Mouse (Mus musculus): ENCODE data around the gene Iqce. TPM values are rescaled to one million over a fixed set of nuclear protein-coding genes. Genes with fewer than 3 reads are reported as not detected.

Gene Iqce
- polyA plus RNA-seq, 1 experiment from 2014 or later, result 32.2 TPM

DNA sequence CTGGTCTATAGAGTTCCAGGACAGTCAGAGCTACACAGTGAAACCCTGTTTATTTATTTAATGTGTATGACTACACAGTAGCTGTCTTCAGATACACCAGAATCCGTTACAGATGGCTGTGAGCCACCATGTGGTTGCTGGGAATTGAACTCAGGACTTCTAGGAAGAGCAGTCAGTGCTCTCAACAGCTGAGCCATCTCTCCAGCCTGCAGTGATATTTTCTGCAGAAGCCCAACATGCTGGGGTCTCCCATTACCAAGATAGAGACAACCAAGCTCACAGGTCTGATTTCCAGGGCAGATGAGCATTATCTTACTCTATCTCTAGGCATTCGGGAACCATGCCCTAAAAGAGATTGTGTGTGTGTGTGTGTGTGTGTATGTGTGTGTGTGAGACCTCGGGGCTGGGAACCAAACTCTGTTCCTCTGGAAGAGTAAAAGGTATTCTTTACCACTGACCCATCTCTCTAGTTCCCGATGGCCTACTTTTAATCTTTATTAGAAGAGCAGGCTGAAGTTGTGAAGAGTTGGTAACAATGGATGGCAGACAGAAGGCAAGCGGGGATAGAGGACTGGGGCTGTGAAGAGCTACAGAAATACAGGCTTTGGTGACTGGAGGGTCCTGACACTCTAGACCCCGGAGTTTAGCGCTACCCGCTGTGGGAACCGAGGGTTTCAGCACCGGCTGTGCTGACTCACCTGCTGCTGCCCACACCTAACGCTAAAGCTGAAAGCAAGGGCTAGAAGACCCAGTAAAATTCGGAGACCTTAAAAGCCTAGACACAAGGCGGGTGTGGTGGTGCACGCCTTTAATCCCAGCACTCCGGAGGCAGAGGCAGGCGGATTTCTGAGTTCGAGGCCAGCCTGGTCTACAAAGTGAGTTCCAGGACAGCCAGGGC, 1.6 kb upstream of the Iqce start:
- peak overlapping the region; percentile 57; the same call in 1 of the 2 replicates for H3K9ac ChIP-seq
- no peaks in the 10 kb centered on the region for H3K9me3 ChIP-seq
- H3K27me3 ChIP-seq (replicated peaks), result no peaks in the 10 kb centered on the region
- peak overlapping the region; percentile 92 for H3K27ac ChIP-seq
- peak overlapping the region; percentile 71 for H3K4me2 ChIP-seq
- no peaks in the 10 kb centered on the region; the same call in 1 of the 2 replicates for H3K36me3 ChIP-seq (replicated peaks)
- peak overlapping the region; percentile 50 for H3K4me3 ChIP-seq
- no peak for ATAC-seq (replicated peaks)
- 42% methylated on average over 17 of the region's 17 CpGs for WGBS
- peaks cover 38% of the 10 kb centered on the region for H3K4me1 ChIP-seq

DNA sequence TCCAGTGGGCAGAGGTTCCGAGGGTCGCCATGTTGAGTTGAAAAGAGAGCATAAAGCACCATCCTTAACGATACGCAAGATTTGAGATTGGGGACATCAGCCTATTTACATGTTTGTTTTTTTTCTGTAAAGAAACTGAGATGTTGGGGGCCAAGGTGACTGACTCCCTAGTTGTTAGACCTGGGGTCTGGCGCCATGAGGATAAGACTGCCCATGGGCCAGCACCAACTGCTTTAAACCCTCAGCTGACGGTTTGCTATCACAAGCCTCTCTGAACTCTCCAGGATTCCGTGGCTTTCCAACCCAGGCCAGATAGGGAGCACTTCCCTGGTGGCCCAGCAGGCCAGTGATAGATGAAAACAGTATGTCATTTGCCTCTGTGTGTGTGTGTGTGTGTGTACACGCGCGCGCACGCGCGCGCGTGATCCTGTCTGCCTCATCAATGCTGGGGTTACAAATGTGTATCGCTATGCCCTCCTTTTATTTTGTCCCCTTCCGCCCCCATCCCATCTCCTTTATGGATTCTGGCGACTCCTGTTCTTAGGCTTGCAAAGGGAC, 519 bp upstream of the Iqce start:
- peak overlapping the region; percentile 62; the same call in 1 of the 2 replicates for H3K9ac ChIP-seq
- H3K4me1 ChIP-seq, result peaks cover 38% of the 10 kb centered on the region
- no peak for ATAC-seq (replicated peaks)
- H3K27me3 ChIP-seq (replicated peaks), result no peaks in the 10 kb centered on the region
- peak overlapping the region; percentile 77 for H3K4me2 ChIP-seq
- H3K27ac ChIP-seq, result peak overlapping the region; percentile 89
- WGBS, result 59% methylated on average over 19 of the region's 19 CpGs
- peak overlapping the region; percentile 53 for H3K4me3 ChIP-seq
- no peaks in the 10 kb centered on the region for H3K9me3 ChIP-seq
- peaks cover 4% of the 10 kb centered on the region; the same call in 1 of the 2 replicates for H3K36me3 ChIP-seq (replicated peaks)

DNA sequence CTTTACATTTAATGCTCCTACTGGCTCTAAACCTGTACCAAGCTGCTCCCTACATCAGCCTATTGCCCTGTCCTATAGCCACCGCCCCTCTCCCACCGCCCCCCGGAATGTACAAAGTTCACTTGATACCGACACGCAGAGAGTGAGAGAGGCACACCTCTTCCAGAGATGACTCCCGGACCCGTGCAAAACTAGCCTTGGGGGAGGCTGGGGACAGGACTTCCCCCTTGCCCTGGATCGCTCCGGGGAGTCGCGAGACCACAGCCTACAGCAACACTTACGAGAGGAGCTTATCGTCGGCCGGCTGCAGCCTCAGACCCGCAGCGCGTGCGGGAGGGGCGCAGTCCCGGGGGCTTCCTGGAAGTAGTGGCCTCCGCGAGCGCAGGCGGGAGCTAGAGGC, 517 bp downstream of the Iqce start:
- WGBS, result under 1% methylated on average over 25 of the region's 25 CpGs
- Histone ChIP-seq H3K27me3 (replicated peaks) (no peaks in the 10 kb centered on the region), H3K4me1 (peaks cover 38% of the 10 kb centered on the region), H3K27ac (peak overlapping the region; percentile 89), H3K36me3 (replicated peaks) (0 out of 2 replicates have a peak, but pooled peaks cover 4% of the 10 kb centered on the region), H3K4me3 (peak overlapping the region; percentile 53), H3K9ac (peak overlapping the region; percentile 62), H3K9me3 (no peaks in the 10 kb centered on the region), H3K4me2 (peak overlapping the region; percentile 77)
- peak; percentile 0; the same call in 1 of the 2 replicates for ATAC-seq (replicated peaks)

DNA sequence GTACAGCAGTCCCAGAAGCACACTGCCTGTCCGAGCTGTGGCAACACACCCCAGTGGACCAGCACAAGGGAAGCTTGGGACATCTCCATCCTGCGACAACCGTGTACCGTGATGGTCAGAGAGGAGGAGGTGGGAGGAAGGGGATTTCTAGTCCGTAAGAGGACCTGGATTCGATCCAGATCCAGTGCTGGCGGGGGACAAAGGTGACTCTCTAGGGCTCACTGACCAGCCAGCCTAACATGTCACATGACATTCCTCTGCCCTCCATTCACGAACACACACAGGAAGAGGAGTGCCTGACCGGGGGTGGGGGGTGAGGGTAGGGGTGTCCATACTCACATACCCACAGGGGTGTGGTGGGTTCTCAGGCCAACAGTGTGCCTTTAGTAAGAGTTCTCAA, 2.4 kb downstream of the Iqce start:
- H3K4me2 ChIP-seq, result no peak overlapping the region
- H3K27me3 ChIP-seq (replicated peaks), result no peaks in the 10 kb centered on the region
- H3K4me3 ChIP-seq, result no peak overlapping the region
- H3K4me1 ChIP-seq, result peaks cover 26% of the 10 kb centered on the region
- WGBS, result 86% methylated on average over 9 of the region's 9 CpGs
- H3K27ac ChIP-seq, result no peak overlapping the region
- ATAC-seq (replicated peaks), result no peak
- no peak overlapping the region for H3K9ac ChIP-seq
- peaks cover 11% of the 10 kb centered on the region; the same call in 1 of the 2 replicates for H3K36me3 ChIP-seq (replicated peaks)
- H3K9me3 ChIP-seq, result no peaks in the 10 kb centered on the region

DNA sequence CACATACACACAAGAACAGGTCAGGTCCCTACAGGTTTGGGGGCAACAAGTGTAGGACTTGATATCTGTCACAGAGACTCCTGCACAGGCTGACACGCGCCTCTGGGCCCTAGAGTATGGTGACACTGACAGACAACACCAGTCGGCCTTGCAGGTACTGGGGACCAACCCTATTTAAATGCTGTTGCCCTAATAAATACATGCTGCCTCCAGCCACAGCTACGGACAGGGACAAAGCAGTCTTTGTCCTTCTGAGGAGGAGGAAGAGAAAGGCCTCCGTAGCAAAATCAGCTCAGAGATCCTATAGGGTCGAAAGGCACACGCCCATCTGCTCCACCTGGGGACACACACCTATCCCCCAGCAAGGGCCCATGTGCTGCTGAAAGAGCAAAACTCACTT, 6.2 kb downstream of the Iqce start:
- Histone ChIP-seq H3K4me1 (peaks cover 6% of the 10 kb centered on the region), H3K27ac (no peak overlapping the region), H3K4me3 (no peak overlapping the region), H3K9ac (no peak overlapping the region), H3K36me3 (replicated peaks) (peaks cover 19% of the 10 kb centered on the region; the same call in 1 of the 2 replicates), H3K4me2 (no peak overlapping the region), H3K27me3 (replicated peaks) (no peaks in the 10 kb centered on the region), H3K9me3 (no peaks in the 10 kb centered on the region)
- no peak for ATAC-seq (replicated peaks)
- 83% methylated on average over 7 of the region's 7 CpGs for WGBS

DNA sequence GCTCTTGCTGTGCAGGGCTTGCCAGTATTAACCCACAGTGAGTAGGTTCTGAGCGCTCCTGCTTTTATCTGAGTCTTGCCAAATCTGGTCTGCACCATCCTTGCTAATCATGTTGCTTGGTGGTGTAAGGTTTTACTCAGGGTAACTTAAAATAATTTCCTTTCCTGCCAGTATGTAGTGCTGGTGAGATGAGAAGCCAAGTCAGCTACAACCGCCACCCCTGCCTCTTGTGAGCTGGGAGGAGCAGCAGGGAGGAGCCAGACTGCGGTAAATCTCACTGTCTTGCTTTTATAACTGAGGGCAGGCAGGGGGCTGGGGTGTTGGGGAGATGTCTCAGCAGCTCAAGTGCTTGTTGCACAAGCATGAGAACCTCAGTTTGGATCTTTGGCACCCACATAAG, 13.7 kb downstream of the Iqce start:
- Histone ChIP-seq H3K9me3 (no peaks in the 10 kb centered on the region), H3K4me1 (no peaks in the 10 kb centered on the region; the same call in 1 of the 2 replicates), H3K27me3 (replicated peaks) (no peaks in the 10 kb centered on the region), H3K36me3 (replicated peaks) (peaks cover 26% of the 10 kb centered on the region; the same call in 1 of the 2 replicates), H3K4me2 (no peak overlapping the region), H3K27ac (no peak overlapping the region), H3K9ac (no peak overlapping the region), H3K4me3 (no peak overlapping the region)
- ATAC-seq (replicated peaks), result no peak
- 81% methylated on average over 3 of the region's 3 CpGs for whole genome bisulfite sequencing

DNA sequence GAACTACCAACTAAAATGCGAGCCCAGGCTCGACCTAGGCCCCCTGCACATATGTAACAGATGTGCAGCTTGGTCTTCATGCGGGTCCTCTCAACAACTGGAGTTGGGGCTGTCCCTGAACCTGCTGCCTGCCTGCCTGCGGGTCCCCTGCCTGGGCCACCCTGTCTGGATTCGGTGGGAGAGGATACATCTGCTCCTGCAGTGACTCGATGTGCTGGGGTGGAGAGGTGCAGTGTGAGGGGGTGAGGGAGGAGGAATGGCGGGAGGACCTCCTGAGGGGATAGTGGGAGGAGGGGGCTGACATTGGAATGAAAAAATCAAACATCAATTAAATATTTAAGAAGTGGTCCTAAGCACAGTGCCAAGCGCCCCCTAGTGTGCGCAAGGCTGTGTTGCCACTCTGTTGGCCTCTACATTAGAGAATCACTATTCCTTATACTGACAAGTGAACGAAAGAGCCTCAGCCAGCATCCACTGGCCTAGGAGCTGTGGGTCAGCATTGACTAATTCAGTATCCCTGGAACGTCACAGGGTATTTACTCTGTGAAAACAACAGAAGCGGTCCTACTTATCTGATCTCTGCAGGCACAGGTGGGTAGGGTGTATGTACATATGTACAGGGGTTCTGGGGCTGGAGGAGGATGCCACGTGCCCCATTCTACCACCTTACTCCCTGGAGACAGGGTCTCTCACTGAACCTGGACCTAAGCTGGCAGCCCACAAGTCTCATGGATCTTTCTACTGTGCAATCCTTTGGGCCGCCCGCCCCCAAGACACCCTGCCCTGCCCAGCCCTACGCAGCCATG, 17.6 kb downstream of the Iqce start:
- WGBS, result 60% methylated on average over 16 of the region's 16 CpGs
- Histone ChIP-seq H3K4me2 (no peak overlapping the region), H3K9me3 (no peaks in the 10 kb centered on the region), H3K27ac (no peak overlapping the region), H3K4me3 (no peak overlapping the region), H3K4me1 (no peaks in the 10 kb centered on the region; the same call in 1 of the 2 replicates), H3K9ac (no peak overlapping the region), H3K27me3 (replicated peaks) (no peaks in the 10 kb centered on the region), H3K36me3 (replicated peaks) (peaks cover 21% of the 10 kb centered on the region; the same call in 1 of the 2 replicates)
- peak; percentile 55; the same call in 1 of the 2 replicates for ATAC-seq (replicated peaks)

DNA sequence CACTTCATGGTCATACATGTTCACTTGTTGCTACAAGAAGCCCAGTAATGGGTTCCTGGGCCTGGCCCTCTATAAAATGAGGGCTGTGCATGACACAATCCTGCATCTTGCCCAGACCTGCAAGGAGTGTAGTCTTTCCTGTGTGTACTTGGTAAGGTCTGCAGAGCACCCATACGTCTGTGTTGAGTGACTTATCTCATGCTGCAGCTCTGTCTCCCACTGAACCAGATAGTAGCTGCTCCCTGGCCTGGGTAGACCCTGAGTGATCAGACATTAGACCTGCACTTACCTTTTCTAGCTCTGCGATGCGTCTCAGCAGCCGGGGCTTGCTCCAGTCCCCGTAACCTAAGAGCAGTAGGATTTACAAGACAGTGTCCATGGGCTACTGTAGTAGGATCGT, 20.1 kb downstream of the Iqce start:
- Histone ChIP-seq H3K4me1 (no peaks in the 10 kb centered on the region; the same call in 1 of the 2 replicates), H3K4me3 (no peak overlapping the region), H3K4me2 (no peak overlapping the region), H3K9me3 (no peaks in the 10 kb centered on the region), H3K27me3 (replicated peaks) (no peaks in the 10 kb centered on the region), H3K36me3 (replicated peaks) (peaks cover 6% of the 10 kb centered on the region; the same call in 1 of the 2 replicates), H3K27ac (no peak overlapping the region), H3K9ac (no peak overlapping the region)
- no peak for ATAC-seq (replicated peaks)
- WGBS, result 97% methylated on average over 6 of the region's 6 CpGs

DNA sequence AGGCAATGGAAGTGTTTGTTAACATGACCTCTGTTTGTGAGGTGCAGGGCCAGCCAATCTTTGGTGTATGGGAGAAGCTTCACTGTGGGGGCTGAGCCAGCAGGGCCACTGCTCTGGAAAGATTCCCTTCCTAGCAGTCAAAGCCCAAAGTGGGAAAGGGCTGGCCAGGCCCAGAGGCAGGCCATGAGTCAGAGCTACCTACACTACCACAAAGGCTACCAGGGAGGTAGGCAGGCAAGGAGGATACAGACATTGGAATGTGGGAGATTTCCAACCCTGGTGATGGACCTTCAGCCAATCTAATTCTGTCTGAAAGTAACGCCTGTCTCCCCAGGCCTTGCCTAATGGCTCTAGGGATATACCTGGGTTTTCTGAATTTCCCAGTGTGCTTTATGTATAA, 21.2 kb downstream of the Iqce start:
- Histone ChIP-seq H3K27ac (no peak overlapping the region), H3K4me2 (no peak overlapping the region), H3K4me1 (no peaks in the 10 kb centered on the region; the same call in 1 of the 2 replicates), H3K9ac (no peak overlapping the region), H3K27me3 (replicated peaks) (no peaks in the 10 kb centered on the region), H3K4me3 (no peak overlapping the region), H3K36me3 (replicated peaks) (peaks cover 6% of the 10 kb centered on the region; the same call in 1 of the 2 replicates), H3K9me3 (no peaks in the 10 kb centered on the region)
- WGBS, result 81% methylated on average over 1 of the region's 1 CpGs
- no peak for ATAC-seq (replicated peaks)

DNA sequence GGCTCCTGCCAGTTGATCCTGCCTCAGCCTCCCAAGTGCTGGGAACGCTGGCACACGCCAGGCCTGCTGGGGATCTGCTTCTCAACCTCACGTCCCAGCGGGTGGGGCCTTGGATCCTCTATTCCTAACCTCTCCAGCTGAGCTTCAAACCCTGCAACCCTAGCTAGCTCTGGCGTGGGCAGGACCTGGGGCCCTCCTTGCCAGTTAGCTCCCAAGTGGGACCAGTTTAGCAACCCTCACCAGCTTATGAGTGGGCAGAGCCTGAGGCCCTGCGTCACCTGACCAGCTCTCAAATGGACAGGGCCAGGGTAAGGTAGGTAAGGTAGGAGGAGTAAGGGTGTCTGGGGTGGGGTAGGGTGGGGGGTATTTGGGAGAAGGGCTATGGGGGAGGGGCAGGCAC, 22.1 kb downstream of the Iqce start:
- Histone ChIP-seq H3K27me3 (replicated peaks) (no peaks in the 10 kb centered on the region), H3K4me2 (no peak overlapping the region), H3K9me3 (no peaks in the 10 kb centered on the region), H3K36me3 (replicated peaks) (peaks cover 6% of the 10 kb centered on the region; the same call in 1 of the 2 replicates), H3K27ac (no peak overlapping the region), H3K4me1 (peaks cover under 1% of the 10 kb centered on the region; the same call in 1 of the 2 replicates), H3K4me3 (no peak overlapping the region), H3K9ac (no peak overlapping the region)
- no peak for ATAC-seq (replicated peaks)
- 86% methylated on average over 6 of the region's 6 CpGs for WGBS

DNA sequence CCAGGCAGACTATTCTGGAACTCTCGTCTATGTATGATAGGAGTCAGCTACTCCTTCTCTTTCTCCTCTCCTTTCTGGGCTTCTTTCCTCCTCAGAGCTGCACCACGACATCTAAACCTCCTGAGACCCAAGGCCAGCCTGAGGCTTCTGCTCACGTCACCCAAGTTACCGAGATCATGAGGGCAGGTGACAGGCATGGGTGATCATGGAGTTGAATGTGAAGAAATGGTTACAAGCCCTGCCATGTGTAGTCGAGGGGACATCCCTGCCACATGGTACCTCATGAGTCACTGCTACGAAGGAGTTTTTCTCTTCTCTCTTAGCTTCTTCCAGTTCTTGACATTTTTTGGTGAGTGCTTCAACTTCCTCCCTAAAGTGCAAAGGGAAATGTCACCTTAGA, 25.0 kb downstream of the Iqce start:
- WGBS, result 92% methylated on average over 6 of the region's 6 CpGs
- Histone ChIP-seq H3K36me3 (replicated peaks) (peaks cover 6% of the 10 kb centered on the region; the same call in 1 of the 2 replicates), H3K4me1 (0 out of 2 replicates have a peak, but pooled peaks cover 3% of the 10 kb centered on the region), H3K4me2 (no peak overlapping the region), H3K9ac (no peak overlapping the region), H3K9me3 (no peaks in the 10 kb centered on the region), H3K27me3 (replicated peaks) (no peaks in the 10 kb centered on the region), H3K4me3 (no peak overlapping the region), H3K27ac (no peak overlapping the region)
- no peak for ATAC-seq (replicated peaks)

All from midbrain, embryonic 15.5 days (tissue).